Mouse (Mus musculus): ENCODE measurements around the gene H2-T22. TPM values are rescaled to one million over a fixed set of nuclear protein-coding genes. Genes with fewer than 3 reads are reported as not detected.

The H2-T22 gene
- total RNA-seq, 2 experiments from 2014 or later, result 5.5 to 19.7 TPM

DNA sequence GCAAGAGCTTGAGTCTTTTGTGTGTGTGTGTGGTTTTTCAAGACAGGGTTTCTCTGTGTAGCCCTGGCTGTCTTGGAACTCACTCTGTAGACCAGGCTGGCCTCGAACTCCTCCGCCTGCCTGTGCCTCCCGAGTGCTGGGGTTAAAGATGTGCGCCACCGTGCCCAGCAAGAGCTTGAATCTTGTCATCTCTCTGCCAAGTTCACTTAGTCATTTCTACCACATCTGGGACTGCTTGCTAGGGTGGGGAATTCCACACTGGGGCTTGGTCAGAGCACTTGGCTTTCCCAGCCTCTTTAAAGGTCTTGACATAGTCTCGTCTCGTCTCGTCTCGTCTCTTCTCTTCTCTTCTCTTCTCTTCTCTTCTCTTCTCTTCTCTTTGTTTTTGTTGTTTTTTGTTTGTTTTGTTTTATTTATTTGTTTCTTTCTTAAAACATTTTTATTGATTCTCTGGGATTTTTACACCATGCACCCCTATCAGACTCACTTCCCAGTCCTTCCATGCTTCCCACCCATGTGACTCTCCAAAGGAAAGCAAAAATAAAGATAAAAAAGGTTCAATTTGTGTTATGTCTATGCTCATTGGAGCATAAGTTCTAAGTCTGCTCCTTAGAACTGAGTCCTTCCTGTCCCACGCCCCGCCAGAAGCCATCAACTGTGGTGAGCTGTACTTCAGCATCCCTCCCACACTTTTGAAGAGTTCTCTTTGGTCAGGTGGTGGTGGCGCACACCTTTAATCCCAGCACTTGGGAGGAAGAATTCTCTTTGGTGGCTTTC is 41.2 kb downstream of the H2-T22 start:
- ATAC-seq (replicated peaks; ENCODE audit: low FRiP score, poor library complexity, severe bottlenecking), result peak; percentile 32

GRCm38 (mm10) chr17:36000349-36000748 is 42.2 kb downstream of the H2-T22 start:
- no peak for ATAC-seq (replicated peaks; ENCODE audit: low FRiP score, poor library complexity, severe bottlenecking)

GRCm38 (mm10) chr17:35999356-35999755 is 43.2 kb downstream of the H2-T22 start:
- ATAC-seq (replicated peaks; ENCODE audit: low FRiP score, poor library complexity, severe bottlenecking), result no peak

GRCm38 (mm10) chr17:35998545-35999305 is 43.8 kb downstream of the H2-T22 start:
- no peak for ATAC-seq (replicated peaks; ENCODE audit: low FRiP score, poor library complexity, severe bottlenecking)

- ATAC-seq (replicated peaks; ENCODE audit: low FRiP score, poor library complexity, severe bottlenecking), result peak; percentile 53
Observed at GRCm38 (mm10) chr17:35997713-35998510, 44.6 kb downstream of the H2-T22 start.

GRCm38 (mm10) chr17:35996949-35997348 is 45.6 kb downstream of the H2-T22 start:
- peak; percentile 68 for ATAC-seq (replicated peaks; ENCODE audit: low FRiP score, poor library complexity, severe bottlenecking)

DNA sequence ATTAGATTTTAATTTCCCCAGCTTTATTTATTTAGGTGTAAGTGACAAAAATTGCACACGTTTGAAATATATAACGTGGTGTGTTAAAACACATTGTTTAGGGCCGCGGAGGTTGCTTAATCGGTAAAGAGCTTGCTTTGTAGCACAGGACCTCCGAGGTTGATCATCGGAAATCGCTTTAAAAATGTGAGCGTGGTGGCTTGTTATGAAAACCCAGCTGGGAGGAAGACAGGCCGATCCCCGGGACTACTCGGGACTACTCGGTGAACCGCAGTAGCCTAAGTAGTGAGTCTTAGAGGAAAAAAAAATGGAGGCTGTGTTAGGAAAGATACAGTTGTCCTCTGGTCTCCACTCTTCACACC is 47.7 kb downstream of the H2-T22 start:
- ATAC-seq (replicated peaks; ENCODE audit: low FRiP score, poor library complexity, severe bottlenecking), result no peak

DNA sequence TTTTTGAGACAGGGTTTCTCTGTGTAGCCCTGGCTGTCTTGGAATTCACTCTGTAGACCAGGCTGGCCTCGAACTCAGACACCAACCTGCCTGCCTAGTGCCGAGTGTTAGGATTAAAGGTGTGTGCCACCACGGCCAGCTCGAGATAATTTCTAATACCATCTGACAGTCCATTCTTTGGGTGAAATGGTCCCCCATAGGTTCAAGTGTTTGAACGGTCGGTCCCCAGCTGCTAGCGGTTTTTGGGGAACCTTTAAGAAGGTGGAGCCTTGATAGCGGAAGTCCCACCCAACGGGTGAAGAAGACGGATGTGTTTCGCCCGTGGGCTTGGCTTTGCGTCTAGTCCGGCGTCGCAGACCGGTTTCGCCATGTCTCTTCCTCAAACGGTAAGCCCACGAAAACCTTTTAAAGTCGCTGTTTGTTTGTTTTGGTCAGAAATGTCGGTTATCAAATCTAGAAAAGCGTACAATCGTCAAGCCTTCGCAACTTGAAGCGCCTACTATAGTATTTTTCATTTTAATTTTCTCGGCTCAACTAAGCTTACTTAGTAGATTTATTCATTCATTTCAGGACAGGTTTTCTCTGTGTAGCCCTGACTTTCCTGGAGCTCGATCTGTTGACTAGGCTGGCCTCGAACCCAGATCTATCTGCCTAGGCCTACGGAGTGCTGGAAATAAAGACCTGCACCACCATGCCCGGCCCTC is 48.2 kb downstream of the H2-T22 start:
- ATAC-seq (replicated peaks; ENCODE audit: low FRiP score, poor library complexity, severe bottlenecking), result peak; percentile 78

- ATAC-seq (replicated peaks; ENCODE audit: low FRiP score, poor library complexity, severe bottlenecking), result peak; percentile 60
Observed at GRCm38 (mm10) chr17:35993675-35994074, 48.9 kb downstream of the H2-T22 start.

- ATAC-seq (replicated peaks; ENCODE audit: low FRiP score, poor library complexity, severe bottlenecking), result no peak
Observed at GRCm38 (mm10) chr17:35991781-35992180, 50.8 kb downstream of the H2-T22 start.

Other genes starting within 250 kb of the H2-T22 start
- gene Ier3, start 221.1 kb downstream of the H2-T22 start, total RNA-seq (2015; ENCODE audit: low replicate concordance), result 3.8 and 10.5 TPM in 2 replicates
- gene Ier3, start 221.1 kb downstream of the H2-T22 start, total RNA-seq (2017; ENCODE audit: low replicate concordance), result 0.51 and 4.0 TPM in 2 replicates
- 19.3 and 32.8 TPM in 2 replicates for gene Flot1, start 219.5 kb downstream of the H2-T22 start, total RNA-seq (2015; ENCODE audit: low replicate concordance)
- gene Flot1, start 219.5 kb downstream of the H2-T22 start, total RNA-seq (2017; ENCODE audit: low replicate concordance), result 14.6 and 29.1 TPM in 2 replicates
- gene Tubb5, start 204.4 kb downstream of the H2-T22 start, total RNA-seq (2015; ENCODE audit: low replicate concordance), result 663 and 669 TPM in 2 replicates
- gene Tubb5, start 204.4 kb downstream of the H2-T22 start, total RNA-seq (2017; ENCODE audit: low replicate concordance), result 760 and 914 TPM in 2 replicates
- gene Mdc1, start 201.2 kb downstream of the H2-T22 start, total RNA-seq (2015; ENCODE audit: low replicate concordance), result 117 and 147 TPM in 2 replicates
- gene Mdc1, start 201.2 kb downstream of the H2-T22 start, total RNA-seq (2017; ENCODE audit: low replicate concordance), result 31.0 and 57.1 TPM in 2 replicates
- 32.8 and 36.0 TPM in 2 replicates for gene Nrm, start 181.4 kb downstream of the H2-T22 start, total RNA-seq (2015; ENCODE audit: low replicate concordance)
- gene Nrm, start 181.4 kb downstream of the H2-T22 start, total RNA-seq (2017; ENCODE audit: low replicate concordance), result 19.1 and 35.8 TPM in 2 replicates
- 32.8 and 37.7 TPM in 2 replicates for gene Ppp1r18, start 177.2 kb downstream of the H2-T22 start, total RNA-seq (2015; ENCODE audit: low replicate concordance)
- gene Ppp1r18, start 177.2 kb downstream of the H2-T22 start, total RNA-seq (2017; ENCODE audit: low replicate concordance), result 7.2 and 10.2 TPM in 2 replicates
- gene Dhx16, start 162.9 kb downstream of the H2-T22 start, total RNA-seq (2015; ENCODE audit: low replicate concordance), result 139 and 201 TPM in 2 replicates
- 73.1 and 118 TPM in 2 replicates for gene Dhx16, start 162.9 kb downstream of the H2-T22 start, total RNA-seq (2017; ENCODE audit: low replicate concordance)
- gene 2310061I04Rik, start 145.3 kb downstream of the H2-T22 start, total RNA-seq (2015; ENCODE audit: low replicate concordance), result 37.7 and 68.5 TPM in 2 replicates
- gene 2310061I04Rik, start 145.3 kb downstream of the H2-T22 start, total RNA-seq (2017; ENCODE audit: low replicate concordance), result 2.9 and 3.7 TPM in 2 replicates
- 7.6 and 26.0 TPM in 2 replicates for gene Atat1, start 132.7 kb downstream of the H2-T22 start, total RNA-seq (2015; ENCODE audit: low replicate concordance)
- 3.0 and 4.0 TPM in 2 replicates for gene Atat1, start 132.7 kb downstream of the H2-T22 start, total RNA-seq (2017; ENCODE audit: low replicate concordance)
- 16.9 and 18.0 TPM in 2 replicates for gene Mrps18b, start 126.4 kb downstream of the H2-T22 start, total RNA-seq (2015; ENCODE audit: low replicate concordance)
- 13.5 and 50.5 TPM in 2 replicates for gene Mrps18b, start 126.4 kb downstream of the H2-T22 start, total RNA-seq (2017; ENCODE audit: low replicate concordance)
- gene Ppp1r10, start 126.3 kb downstream of the H2-T22 start, total RNA-seq (2015; ENCODE audit: low replicate concordance), result 53.7 and 90.1 TPM in 2 replicates
- gene Ppp1r10, start 126.3 kb downstream of the H2-T22 start, total RNA-seq (2017; ENCODE audit: low replicate concordance), result 67.5 and 87.5 TPM in 2 replicates
- gene Abcf1, start 73.0 kb downstream of the H2-T22 start, total RNA-seq (2015; ENCODE audit: low replicate concordance), result 26.3 and 36.9 TPM in 2 replicates
- gene Abcf1, start 73.0 kb downstream of the H2-T22 start, total RNA-seq (2017; ENCODE audit: low replicate concordance), result 120 and 139 TPM in 2 replicates
- 1.3 and 4.3 TPM in 2 replicates for gene Gnl1, start 62.9 kb downstream of the H2-T22 start, total RNA-seq (2015; ENCODE audit: low replicate concordance)
- gene Gnl1, start 62.9 kb downstream of the H2-T22 start, total RNA-seq (2017; ENCODE audit: low replicate concordance), result 3.3 and 4.9 TPM in 2 replicates
- gene Prr3, start 62.5 kb downstream of the H2-T22 start, total RNA-seq (2015; ENCODE audit: low replicate concordance), result 5.4 and 6.5 TPM in 2 replicates
- gene Prr3, start 62.5 kb downstream of the H2-T22 start, total RNA-seq (2017; ENCODE audit: low replicate concordance), result 4.6 TPM in 1 of 2 replicates, not detected in the other
- gene H2-T24, start 22.2 kb downstream of the H2-T22 start, total RNA-seq (2015; ENCODE audit: low replicate concordance), result 84.3 and 115 TPM in 2 replicates
- 293 and 328 TPM in 2 replicates for gene H2-T24, start 22.2 kb downstream of the H2-T22 start, total RNA-seq (2017; ENCODE audit: low replicate concordance)
- 109 and 146 TPM in 2 replicates for gene H2-T23, start 9.9 kb downstream of the H2-T22 start, total RNA-seq (2015; ENCODE audit: low replicate concordance)
- gene H2-T23, start 9.9 kb downstream of the H2-T22 start, total RNA-seq (2017; ENCODE audit: low replicate concordance), result 93.4 and 104 TPM in 2 replicates
- not detected in 2 replicates for gene Gm6034, start 214 bp upstream of the H2-T22 start, total RNA-seq (2015; ENCODE audit: low replicate concordance)
- gene Gm6034, start 214 bp upstream of the H2-T22 start, total RNA-seq (2017; ENCODE audit: low replicate concordance), result not detected in 2 replicates
- gene Gm11127, start 15.6 kb upstream of the H2-T22 start, total RNA-seq (2015; ENCODE audit: low replicate concordance), result not detected in 2 replicates
- 0.39 TPM in 1 of 2 replicates, not detected in the other for gene Gm11127, start 15.6 kb upstream of the H2-T22 start, total RNA-seq (2017; ENCODE audit: low replicate concordance)
- gene Gm19684, start 78.9 kb upstream of the H2-T22 start, total RNA-seq (2015; ENCODE audit: low replicate concordance), result not detected in 2 replicates
- not detected in 2 replicates for gene Gm19684, start 78.9 kb upstream of the H2-T22 start, total RNA-seq (2017; ENCODE audit: low replicate concordance)
- not detected in 2 replicates for gene Gm7030, start 86.7 kb upstream of the H2-T22 start, total RNA-seq (2015; ENCODE audit: low replicate concordance)
- not detected in 2 replicates for gene Gm7030, start 86.7 kb upstream of the H2-T22 start, total RNA-seq (2017; ENCODE audit: low replicate concordance)
- gene Gm8909, start 125.8 kb upstream of the H2-T22 start, total RNA-seq (2015; ENCODE audit: low replicate concordance), result not detected in 2 replicates
- not detected in 2 replicates for gene Gm8909, start 125.8 kb upstream of the H2-T22 start, total RNA-seq (2017; ENCODE audit: low replicate concordance)
- gene H2-T3, start 147.5 kb upstream of the H2-T22 start, total RNA-seq (2015; ENCODE audit: low replicate concordance), result not detected in 2 replicates
- gene H2-T3, start 147.5 kb upstream of the H2-T22 start, total RNA-seq (2017; ENCODE audit: low replicate concordance), result not detected in 2 replicates
- gene Rpp21, start 215.3 kb upstream of the H2-T22 start, total RNA-seq (2015; ENCODE audit: low replicate concordance), result 63.7 and 66.0 TPM in 2 replicates
- gene Rpp21, start 215.3 kb upstream of the H2-T22 start, total RNA-seq (2017; ENCODE audit: low replicate concordance), result 11.8 TPM in 2 replicates
- 25.6 and 29.9 TPM in 2 replicates for gene Trim39, start 229.5 kb upstream of the H2-T22 start, total RNA-seq (2015; ENCODE audit: low replicate concordance)
- 37.4 and 40.9 TPM in 2 replicates for gene Trim39, start 229.5 kb upstream of the H2-T22 start, total RNA-seq (2017; ENCODE audit: low replicate concordance)
- not detected in 2 replicates for gene H2-M10.2, start 243.7 kb upstream of the H2-T22 start, total RNA-seq (2015; ENCODE audit: low replicate concordance)
- gene H2-M10.2, start 243.7 kb upstream of the H2-T22 start, total RNA-seq (2017; ENCODE audit: low replicate concordance), result not detected in 2 replicates